Mouse (Mus musculus) cerebellum, adult 8-10 months (tissue): Measurements from ENCODE around the gene Gm20388.
"Not testable (repeated sequence)": the region's sequence is repeated elsewhere in the genome, so short reads cannot be mapped to it uniquely, and the experiment has no call there.

ENCODE experiments used
- DNase-seq: peaks from one replicate; pipeline ENCODE4 v3.0.0; 2022

The Gm20388 gene

GRCm38 (mm10) chr8:120351332-120352071, 440.9 kb downstream of the Gm20388 start:
- DNase-seq, result no peak

- no peak for DNase-seq
Observed at GRCm38 (mm10) chr8:120352096-120352495, 441.5 kb downstream of the Gm20388 start.

GRCm38 (mm10) chr8:120356067-120356466, 445.4 kb downstream of the Gm20388 start:
- DNase-seq, result no peak

- DNase-seq, result no peak
Observed at GRCm38 (mm10) chr8:120357504-120357903, 446.9 kb downstream of the Gm20388 start.

GRCm38 (mm10) chr8:120361301-120361700, 450.7 kb downstream of the Gm20388 start:
- peak; percentile 72 for DNase-seq

- DNase-seq, result no peak
Observed at GRCm38 (mm10) chr8:120363552-120364071, 453.0 kb downstream of the Gm20388 start.

- DNase-seq, result no peak
Observed at GRCm38 (mm10) chr8:120364093-120364725, 453.6 kb downstream of the Gm20388 start.

GRCm38 (mm10) chr8:120366840-120367239, 456.2 kb downstream of the Gm20388 start:
- no peak for DNase-seq

GRCm38 (mm10) chr8:120368191-120368590, 457.6 kb downstream of the Gm20388 start:
- not testable (repeated sequence) for DNase-seq

- peak; percentile 64 for DNase-seq
Observed at GRCm38 (mm10) chr8:120368814-120369649, 458.4 kb downstream of the Gm20388 start.

- DNase-seq, result no peak
Observed at GRCm38 (mm10) chr8:120369956-120370355, 459.3 kb downstream of the Gm20388 start.

GRCm38 (mm10) chr8:120370461-120370860, 459.8 kb downstream of the Gm20388 start:
- no peak for DNase-seq

- no peak for DNase-seq
Observed at GRCm38 (mm10) chr8:120371146-120371545, 460.5 kb downstream of the Gm20388 start.

- no peak for DNase-seq
Observed at GRCm38 (mm10) chr8:120371725-120372457, 461.2 kb downstream of the Gm20388 start.

- no peak for DNase-seq
Observed at GRCm38 (mm10) chr8:120372684-120373083, 462.0 kb downstream of the Gm20388 start.

- DNase-seq, result no peak
Observed at GRCm38 (mm10) chr8:120373621-120374020, 463.0 kb downstream of the Gm20388 start.

GRCm38 (mm10) chr8:120374070-120374469, 463.4 kb downstream of the Gm20388 start:
- no peak for DNase-seq

- no peak for DNase-seq
Observed at GRCm38 (mm10) chr8:120374514-120374913, 463.9 kb downstream of the Gm20388 start.

- DNase-seq, result no peak
Observed at GRCm38 (mm10) chr8:120375170-120375569, 464.5 kb downstream of the Gm20388 start.

GRCm38 (mm10) chr8:120376215-120376614, 465.6 kb downstream of the Gm20388 start:
- DNase-seq, result no peak

GRCm38 (mm10) chr8:120376847-120377802, 466.5 kb downstream of the Gm20388 start:
- DNase-seq, result no peak
